Mouse (Mus musculus): ENCODE results near the gene Tma7. TPM values are rescaled to one million over a fixed set of nuclear protein-coding genes. Genes with fewer than 3 reads are reported as not detected.

Gene Tma7
- polyA plus RNA-seq, 1 experiment: 97.9 TPM

DNA sequence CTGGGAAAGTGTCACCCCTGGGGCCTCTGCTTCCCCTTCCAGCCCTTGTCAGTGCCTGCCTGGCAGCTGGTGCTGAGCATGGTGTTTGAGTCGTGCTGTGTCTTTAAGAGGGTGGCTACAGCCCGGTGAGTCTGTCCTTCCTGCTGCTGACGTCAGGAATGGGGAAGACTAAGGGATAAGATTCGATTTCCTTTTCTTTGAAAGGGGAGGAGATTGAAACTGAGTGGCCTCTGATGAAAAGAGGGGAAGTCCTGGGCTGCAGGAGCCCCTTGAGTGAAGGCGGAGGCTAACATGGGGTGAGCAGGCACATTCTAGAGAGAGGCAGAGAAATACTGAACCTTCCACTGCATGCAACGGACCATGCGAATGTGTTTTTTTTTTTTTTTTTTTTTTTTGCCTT is 27.7 kb downstream of the Tma7 start:
- Histone ChIP-seq H3K4me3 (replicated peaks) (peak overlapping the region; percentile 48), H3K36me3 (ENCODE audit: control insufficient read depth) (peaks cover 28% of the 10 kb centered on the region), H3K27me3 (ENCODE audit: control insufficient read depth) (no peaks in the 10 kb centered on the region), H3K4me1 (ENCODE audit: control insufficient read depth) (peaks cover 49% of the 10 kb centered on the region), H3K9me3 (ENCODE audit: control insufficient read depth, low read length) (no peaks in the 10 kb centered on the region)
- TF ChIP-seq TAL1 (IDR thresholded peaks at IDR 0.05; ENCODE audit: low read length): no peak
- TF ChIP-seq GATA1 (IDR thresholded peaks at IDR 0.05; ENCODE audit: low read length): no peak

DNA sequence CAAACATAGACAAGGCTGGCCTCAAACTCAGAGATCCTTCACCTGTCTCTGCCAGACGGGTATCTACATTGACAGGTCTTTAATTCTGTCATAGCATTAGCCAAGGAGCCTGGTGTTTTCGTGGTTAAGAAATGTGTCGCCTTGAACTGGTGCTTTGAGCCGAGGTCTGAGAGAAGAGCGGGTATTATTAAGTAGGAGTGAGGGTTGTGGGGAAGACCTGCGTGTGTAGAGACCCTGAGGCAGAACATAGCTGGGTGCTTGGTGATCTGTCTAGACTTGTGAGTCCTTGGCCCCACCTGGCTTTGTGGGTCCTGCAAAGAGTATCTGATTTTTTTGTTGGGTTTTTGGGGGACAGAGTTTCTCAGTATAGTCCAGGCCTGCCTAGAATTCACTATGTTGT is 28.5 kb downstream of the Tma7 start:
- Histone ChIP-seq H3K4me3 (replicated peaks) (no peak overlapping the region), H3K36me3 (ENCODE audit: control insufficient read depth) (peaks cover 27% of the 10 kb centered on the region), H3K4me1 (ENCODE audit: control insufficient read depth) (peaks cover 42% of the 10 kb centered on the region), H3K9me3 (ENCODE audit: control insufficient read depth, low read length) (no peaks in the 10 kb centered on the region), H3K27me3 (ENCODE audit: control insufficient read depth) (no peaks in the 10 kb centered on the region)
- TF ChIP-seq TAL1 (IDR thresholded peaks at IDR 0.05; ENCODE audit: low read length) (no peak), GATA1 (IDR thresholded peaks at IDR 0.05; ENCODE audit: low read length) (no peak)

DNA sequence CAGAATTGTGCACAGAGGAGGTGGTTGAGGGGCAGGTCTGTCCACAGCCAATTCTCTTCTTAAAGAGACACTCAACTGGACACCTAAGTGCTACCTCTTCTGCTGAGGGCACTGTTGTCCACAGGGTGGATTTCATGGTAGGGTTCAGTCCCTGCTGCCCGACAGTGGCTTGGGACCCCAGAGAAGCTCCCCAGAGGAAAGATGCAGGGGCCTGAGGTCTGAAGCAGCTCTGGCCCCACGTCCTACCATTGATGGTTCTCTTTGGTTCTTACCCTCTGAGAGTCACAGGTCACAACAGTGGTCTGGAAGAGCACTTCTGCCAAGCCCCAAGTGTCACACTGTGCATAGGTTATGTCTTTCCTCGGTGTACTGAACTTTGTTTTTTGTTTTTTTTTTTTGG is 29.0 kb downstream of the Tma7 start:
- Histone ChIP-seq H3K9me3 (ENCODE audit: control insufficient read depth, low read length) (no peaks in the 10 kb centered on the region), H3K27me3 (ENCODE audit: control insufficient read depth) (no peaks in the 10 kb centered on the region), H3K36me3 (ENCODE audit: control insufficient read depth) (peaks cover 22% of the 10 kb centered on the region), H3K4me1 (ENCODE audit: control insufficient read depth) (peaks cover 37% of the 10 kb centered on the region), H3K4me3 (replicated peaks) (no peak overlapping the region)
- no peak for TF ChIP-seq GATA1 (IDR thresholded peaks at IDR 0.05; ENCODE audit: low read length)

DNA sequence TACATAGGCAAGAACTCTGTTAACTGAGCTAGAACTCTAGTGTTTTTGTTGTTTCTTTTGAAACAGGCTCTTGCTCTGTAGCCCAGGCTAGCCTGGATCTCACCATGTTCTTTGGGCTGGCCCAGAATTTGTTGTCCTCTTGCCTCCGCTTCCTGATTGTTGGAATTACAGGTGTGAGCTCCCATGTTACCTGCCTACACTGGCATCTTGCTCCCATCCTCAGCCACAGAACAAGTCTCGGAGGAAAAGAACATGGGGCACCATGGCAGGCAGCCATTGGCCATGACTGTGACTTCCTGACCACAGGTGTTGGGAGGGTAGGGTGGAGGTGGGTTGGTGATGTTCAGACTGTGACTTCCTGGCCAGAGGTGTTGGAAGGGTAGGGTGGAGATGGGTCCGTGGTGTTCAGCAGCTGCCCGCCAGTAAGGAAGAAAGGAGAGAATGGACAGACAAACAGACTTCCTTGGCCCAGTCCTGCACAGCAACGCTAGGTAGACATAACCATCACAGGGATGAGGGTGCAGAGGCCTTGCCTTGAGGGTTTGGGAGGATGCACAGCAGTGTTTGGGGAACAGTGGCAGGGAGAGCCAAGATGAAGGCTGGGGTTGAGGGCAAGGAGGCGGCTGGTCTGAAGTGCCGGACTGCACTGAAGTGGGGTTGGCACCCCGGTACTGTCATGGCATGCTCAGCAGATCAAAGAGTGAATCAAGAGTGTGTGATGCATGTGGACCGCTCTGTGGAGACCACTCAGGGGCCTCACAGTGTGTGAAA is 29.7 kb downstream of the Tma7 start:
- Histone ChIP-seq H3K4me1 (ENCODE audit: control insufficient read depth) (peaks cover 31% of the 10 kb centered on the region), H3K36me3 (ENCODE audit: control insufficient read depth) (peaks cover 15% of the 10 kb centered on the region), H3K4me3 (replicated peaks) (no peak overlapping the region), H3K9me3 (ENCODE audit: control insufficient read depth, low read length) (no peaks in the 10 kb centered on the region), H3K27me3 (ENCODE audit: control insufficient read depth) (no peaks in the 10 kb centered on the region)
- TF ChIP-seq TAL1 (IDR thresholded peaks at IDR 0.05; ENCODE audit: low read length): no peak
- TF ChIP-seq GATA1 (IDR thresholded peaks at IDR 0.05; ENCODE audit: low read length): no peak

DNA sequence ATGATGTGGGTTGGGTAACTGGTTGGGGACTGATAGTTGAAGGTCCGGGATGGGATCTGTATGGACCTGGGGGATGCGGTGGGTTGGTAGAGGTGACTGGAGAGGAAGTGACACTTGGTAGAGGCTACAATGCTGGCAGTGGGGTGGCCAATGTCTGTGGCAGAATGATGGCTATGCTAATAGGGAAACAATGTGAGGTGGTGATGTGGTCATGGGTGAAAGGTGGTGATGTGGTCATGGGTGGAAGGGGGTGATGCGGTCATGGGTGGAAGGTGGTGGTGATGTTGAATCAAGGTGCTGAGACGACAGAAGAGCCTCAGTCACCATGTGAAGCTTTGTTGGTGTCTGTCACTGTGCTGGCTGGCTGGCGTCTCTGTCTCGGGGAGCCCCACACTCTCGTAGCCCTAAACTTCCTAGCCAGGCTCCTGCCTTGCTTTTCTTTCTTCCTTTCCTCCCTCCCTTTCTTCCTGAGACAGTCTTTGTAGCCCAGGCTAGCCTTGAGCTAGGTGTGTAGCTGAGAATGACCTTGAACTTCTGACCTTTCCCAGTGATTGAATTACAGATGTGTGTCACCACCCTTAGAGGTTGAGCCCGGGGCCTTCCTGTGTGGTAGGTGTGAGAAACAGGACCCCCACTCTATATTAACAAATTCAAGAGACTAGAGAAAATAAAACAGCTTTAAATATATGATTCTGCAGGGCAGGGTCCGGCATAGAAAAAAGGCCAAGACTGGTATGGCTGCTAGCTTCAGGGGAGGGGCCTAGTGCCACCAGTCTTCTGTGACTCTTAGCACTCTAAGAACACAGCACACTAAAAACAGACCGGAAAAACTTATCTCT is 30.5 kb downstream of the Tma7 start:
- no peaks in the 10 kb centered on the region for H3K27me3 ChIP-seq (ENCODE audit: control insufficient read depth)

DNA sequence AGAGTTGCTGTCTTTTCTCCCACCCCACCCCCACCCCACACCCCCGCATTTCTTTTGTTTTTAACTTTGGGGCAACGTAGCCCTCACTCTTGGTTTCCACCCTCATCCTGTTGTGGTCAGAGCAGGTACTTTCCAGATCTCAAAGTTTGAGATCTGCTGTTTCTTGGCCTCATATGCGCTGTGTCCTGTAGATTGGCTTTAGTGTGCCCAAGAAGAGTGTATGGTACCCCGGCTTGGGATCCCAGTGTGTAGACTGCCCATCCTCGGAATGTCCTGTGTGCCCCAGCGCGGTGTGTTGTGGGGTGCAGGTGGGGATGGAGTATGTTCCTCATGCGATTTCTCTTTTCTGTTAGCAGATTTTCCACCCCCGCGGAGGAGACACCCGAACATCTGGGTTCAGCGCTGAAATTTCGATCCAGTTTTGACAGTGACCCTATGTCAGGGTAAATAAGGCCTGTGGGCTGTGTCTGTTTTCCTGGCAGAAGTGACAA is 31.3 kb downstream of the Tma7 start:
- Histone ChIP-seq H3K9me3 (ENCODE audit: control insufficient read depth, low read length) (no peaks in the 10 kb centered on the region), H3K4me1 (ENCODE audit: control insufficient read depth) (peaks cover 27% of the 10 kb centered on the region), H3K4me3 (replicated peaks) (no peak overlapping the region), H3K36me3 (ENCODE audit: control insufficient read depth) (no peaks in the 10 kb centered on the region), H3K27me3 (ENCODE audit: control insufficient read depth) (no peaks in the 10 kb centered on the region)
- no peak for TF ChIP-seq GATA1 (IDR thresholded peaks at IDR 0.05; ENCODE audit: low read length)
- TF ChIP-seq TAL1 (IDR thresholded peaks at IDR 0.05; ENCODE audit: low read length): no peak

More for the DNA sequence above, 30.5 kb downstream of the Tma7 start:
- Histone ChIP-seq H3K9me3 (ENCODE audit: control insufficient read depth, low read length) (no peaks in the 10 kb centered on the region), H3K4me3 (replicated peaks) (no peak overlapping the region), H3K36me3 (ENCODE audit: control insufficient read depth) (peaks cover 7% of the 10 kb centered on the region), H3K4me1 (ENCODE audit: control insufficient read depth) (peaks cover 28% of the 10 kb centered on the region)
- TF ChIP-seq GATA1 (IDR thresholded peaks at IDR 0.05; ENCODE audit: low read length) (no peak), TAL1 (IDR thresholded peaks at IDR 0.05; ENCODE audit: low read length) (no peak)

DNA sequence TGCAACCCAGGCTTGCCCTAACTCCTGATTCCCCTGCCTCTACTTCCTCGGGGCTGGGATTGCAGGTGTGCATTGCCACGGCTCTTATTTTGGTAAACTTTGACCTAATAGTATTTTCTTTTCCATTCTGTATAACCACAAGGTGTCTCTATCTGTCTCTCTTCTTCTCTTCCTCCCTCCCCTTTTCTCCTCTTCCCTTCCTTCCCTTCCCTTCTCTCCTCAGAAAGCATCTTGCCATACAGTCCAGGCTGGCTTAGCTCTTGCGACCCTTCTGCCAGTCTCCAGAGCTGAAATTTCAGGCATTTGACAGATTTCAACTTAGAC is 31.8 kb downstream of the Tma7 start:
- Histone ChIP-seq H3K4me1 (ENCODE audit: control insufficient read depth) (peaks cover 23% of the 10 kb centered on the region), H3K4me3 (replicated peaks) (no peak overlapping the region), H3K27me3 (ENCODE audit: control insufficient read depth) (no peaks in the 10 kb centered on the region), H3K36me3 (ENCODE audit: control insufficient read depth) (no peaks in the 10 kb centered on the region), H3K9me3 (ENCODE audit: control insufficient read depth, low read length) (no peaks in the 10 kb centered on the region)
- TF ChIP-seq TAL1 (IDR thresholded peaks at IDR 0.05; ENCODE audit: low read length) (no peak), GATA1 (IDR thresholded peaks at IDR 0.05; ENCODE audit: low read length) (no peak)

DNA sequence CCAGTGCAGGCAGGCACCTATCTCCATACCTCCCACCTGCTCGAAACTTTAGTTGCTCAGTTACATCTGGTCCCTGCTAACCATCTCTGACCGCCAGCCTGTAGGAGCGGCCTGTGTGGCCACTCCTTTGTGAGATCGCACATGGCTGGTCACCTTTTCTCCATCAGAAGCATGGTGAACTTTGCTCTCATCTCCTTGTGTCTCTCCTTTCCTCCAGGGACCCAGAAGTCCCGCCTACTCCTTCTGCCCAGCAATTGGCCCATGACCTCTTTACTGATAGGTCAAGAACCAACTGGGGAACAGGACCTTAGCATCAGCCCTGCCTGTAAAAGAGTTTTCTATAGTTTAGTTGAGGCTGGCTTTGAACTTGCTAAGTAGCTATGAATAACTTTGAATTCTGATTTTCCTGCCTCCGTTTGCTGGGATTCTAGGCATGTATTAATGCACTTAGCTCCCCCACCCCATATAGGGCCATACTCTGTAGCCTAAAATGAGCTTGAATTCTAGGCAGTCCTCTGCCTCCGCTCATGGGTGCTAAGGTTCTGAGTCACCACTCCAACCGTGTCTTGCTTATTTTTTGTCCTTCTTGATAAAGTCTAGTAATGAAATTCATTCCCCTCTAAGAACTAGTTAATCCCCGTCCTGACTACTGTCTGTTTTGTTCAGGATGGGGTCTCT is 32.3 kb downstream of the Tma7 start:
- H3K27me3 ChIP-seq (ENCODE audit: control insufficient read depth): no peaks in the 10 kb centered on the region
- TF ChIP-seq GATA1 (IDR thresholded peaks at IDR 0.05; ENCODE audit: low read length) (no peak), TAL1 (IDR thresholded peaks at IDR 0.05; ENCODE audit: low read length) (no peak)
- H3K4me1 ChIP-seq (ENCODE audit: control insufficient read depth): peaks cover 18% of the 10 kb centered on the region
- H3K4me3 ChIP-seq (replicated peaks): no peak overlapping the region
- H3K9me3 ChIP-seq (ENCODE audit: control insufficient read depth, low read length): no peaks in the 10 kb centered on the region
- H3K36me3 ChIP-seq (ENCODE audit: control insufficient read depth): no peaks in the 10 kb centered on the region

DNA sequence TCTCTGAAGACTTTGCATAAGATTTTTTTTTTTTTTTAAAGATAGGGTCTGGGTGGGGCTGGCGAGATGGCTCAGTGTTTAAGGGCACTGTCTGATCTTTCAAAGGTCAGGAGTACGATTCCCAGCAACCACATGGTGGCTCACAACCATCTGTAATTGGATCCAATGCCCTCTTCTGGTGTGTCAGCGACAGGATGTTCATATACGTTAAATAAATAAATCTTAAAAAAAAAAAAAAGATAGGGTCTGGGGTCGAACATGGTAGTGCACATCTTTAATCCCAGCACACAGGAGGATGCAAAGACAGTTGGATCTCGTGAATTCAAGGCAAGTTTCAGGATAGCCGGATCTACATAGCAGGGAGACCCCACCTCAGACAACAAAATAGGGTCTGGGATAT is 33.1 kb downstream of the Tma7 start:
- no peaks in the 10 kb centered on the region for H3K27me3 ChIP-seq (ENCODE audit: control insufficient read depth)
- no peak overlapping the region for H3K4me3 ChIP-seq (replicated peaks)
- H3K4me1 ChIP-seq (ENCODE audit: control insufficient read depth): peaks cover 10% of the 10 kb centered on the region
- no peaks in the 10 kb centered on the region for H3K36me3 ChIP-seq (ENCODE audit: control insufficient read depth)
- TF ChIP-seq GATA1 (IDR thresholded peaks at IDR 0.05; ENCODE audit: low read length): no peak
- no peak for TF ChIP-seq TAL1 (IDR thresholded peaks at IDR 0.05; ENCODE audit: low read length)
- no peaks in the 10 kb centered on the region for H3K9me3 ChIP-seq (ENCODE audit: control insufficient read depth, low read length)

Data from erythroblast, embryonic 14.5 days (primary cell).